Mouse (Mus musculus): ENCODE data around the gene Pip5k1c. TPM values are rescaled to one million over a fixed set of nuclear protein-coding genes. Genes with fewer than 3 reads are reported as not detected.

The Pip5k1c gene
- total RNA-seq, 1 experiment, result 27.3 TPM

DNA sequence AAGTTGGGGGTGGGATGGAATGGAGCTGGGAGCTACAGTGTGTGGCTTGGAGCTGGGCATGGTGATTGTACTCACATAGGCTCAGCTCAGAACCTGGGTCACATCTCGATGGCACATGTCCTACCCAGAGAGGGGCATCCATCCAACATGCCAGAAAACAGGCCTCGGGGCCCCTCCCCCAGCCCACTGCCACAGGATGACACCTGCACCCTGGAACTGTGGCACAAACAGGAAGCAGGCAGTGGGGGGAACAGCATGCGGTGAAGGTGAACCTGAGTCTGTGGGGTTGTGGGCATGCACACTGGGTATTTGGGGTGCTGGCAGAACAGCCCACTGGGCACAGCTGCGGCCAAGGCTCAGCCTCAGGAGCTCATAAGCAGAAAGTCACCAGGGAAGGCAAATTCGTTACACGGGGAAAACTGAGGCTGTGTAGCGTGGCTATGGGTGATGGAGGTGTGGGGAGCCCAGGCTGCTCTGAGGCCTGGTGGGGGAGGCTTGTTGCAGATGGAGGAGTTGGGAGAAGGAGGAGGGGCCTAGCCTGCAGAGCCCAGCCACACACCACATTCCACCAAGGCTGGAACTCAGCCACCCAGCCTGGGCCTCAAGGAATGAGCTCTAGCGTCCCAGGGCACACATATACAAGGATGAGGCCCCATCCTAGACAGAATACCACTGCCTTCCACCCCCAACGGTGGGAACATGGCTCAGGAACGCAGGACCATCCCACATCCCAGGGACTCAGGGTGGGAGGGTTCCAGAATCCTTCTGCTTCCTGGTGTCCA lies 36.6 kb downstream of the Pip5k1c start:
- H3K4me1 ChIP-seq (ENCODE audit: control insufficient read depth in 2 of 2, insufficient read depth in 2 of 2, low read length in 2 of 2, poor library complexity in 1 of 2), result peaks cover 5 to 27% of the 10 kb centered on the region in 2 experiments; a peak in 3 of 4 replicates
- no peak overlapping the region for H3K9ac ChIP-seq (ENCODE audit: insufficient read depth, low read depth, low read length, poor library complexity, severe bottlenecking)
- TF ChIP-seq ZC3H11A (IDR thresholded peaks at IDR 0.05; ENCODE audit: borderline replicate concordance, low read depth, low read length) (no peak), ZNF384 (IDR thresholded peaks at IDR 0.05; ENCODE audit: low read depth, low read length) (no peak), MAFK (IDR thresholded peaks at IDR 0.05; ENCODE audit: insufficient read depth, low read depth, low read length) (no peak), HCFC1 (IDR thresholded peaks at IDR 0.05; ENCODE audit: borderline replicate concordance, insufficient read depth, low read length) (no peak), CHD2 (IDR thresholded peaks at IDR 0.05; ENCODE audit: low read depth, low read length) (no peak)
- no peak for DNase-seq (ENCODE audit: low read depth, low spot score)
- no peak overlapping the region for H3K4me3 ChIP-seq (ENCODE audit: insufficient read depth in 1 of 2, low read depth in 1 of 2, low read length in 2 of 2, poor library complexity in 1 of 2, severe bottlenecking in 1 of 2)
- in situ Hi-C loops (cut with MboI; ENCODE audit: low sequenced_read_pairs in 2 of 2, unreplicated experiment in 2 of 2), result no loop called here
- H3K9me3 ChIP-seq (ENCODE audit: control insufficient read depth, insufficient read depth, low read depth, low read length), result no peaks in the 10 kb centered on the region
- H3K27ac ChIP-seq (ENCODE audit: insufficient read depth, low read depth, low read length, poor library complexity, severe bottlenecking), result no peak overlapping the region
- H3K36me3 ChIP-seq (ENCODE audit: control insufficient read depth, insufficient read depth, low read length, poor library complexity, severe bottlenecking), result peaks cover 29% of the 10 kb centered on the region

DNA sequence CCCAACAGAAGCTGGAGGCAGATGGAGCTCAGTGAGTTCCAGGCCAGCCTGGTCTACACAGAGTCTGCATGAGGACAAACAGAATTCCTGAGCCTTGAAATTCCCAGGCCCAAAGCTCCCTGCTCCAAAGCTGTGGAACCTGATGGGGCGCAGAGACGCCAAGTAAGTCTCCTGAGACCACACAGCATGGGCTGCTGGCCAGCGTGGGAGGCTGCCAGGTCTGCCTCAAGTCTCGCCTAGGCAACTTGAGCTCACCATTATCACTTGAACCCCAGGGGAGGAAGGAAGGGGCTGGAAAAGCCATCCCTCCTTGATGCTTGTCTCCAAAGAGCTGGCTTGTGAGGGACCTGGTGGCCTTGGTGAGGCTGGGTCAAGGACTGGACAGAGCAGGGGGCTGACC lies 37.2 kb downstream of the Pip5k1c start:
- no peak overlapping the region for H3K4me3 ChIP-seq (ENCODE audit: insufficient read depth in 1 of 2, low read depth in 1 of 2, low read length in 2 of 2, poor library complexity in 1 of 2, severe bottlenecking in 1 of 2)
- H3K9me3 ChIP-seq (ENCODE audit: control insufficient read depth, insufficient read depth, low read depth, low read length), result no peaks in the 10 kb centered on the region
- H3K9ac ChIP-seq (ENCODE audit: insufficient read depth, low read depth, low read length, poor library complexity, severe bottlenecking), result no peak overlapping the region
- in situ Hi-C loops (cut with MboI; ENCODE audit: low sequenced_read_pairs in 2 of 2, unreplicated experiment in 2 of 2), result no loop called here
- H3K27ac ChIP-seq (ENCODE audit: insufficient read depth, low read depth, low read length, poor library complexity, severe bottlenecking), result no peak overlapping the region
- TF ChIP-seq CHD2 (IDR thresholded peaks at IDR 0.05; ENCODE audit: low read depth, low read length), result no peak
- TF ChIP-seq ZNF384 (IDR thresholded peaks at IDR 0.05; ENCODE audit: low read depth, low read length), result no peak
- TF ChIP-seq MAFK (IDR thresholded peaks at IDR 0.05; ENCODE audit: insufficient read depth, low read depth, low read length), result no peak
- no peak for TF ChIP-seq ZC3H11A (IDR thresholded peaks at IDR 0.05; ENCODE audit: borderline replicate concordance, low read depth, low read length)
- peaks cover 23% of the 10 kb centered on the region for H3K36me3 ChIP-seq (ENCODE audit: control insufficient read depth, insufficient read depth, low read length, poor library complexity, severe bottlenecking)
- peaks cover 5 to 32% of the 10 kb centered on the region in 2 experiments; a peak in 3 of 4 replicates for H3K4me1 ChIP-seq (ENCODE audit: control insufficient read depth in 2 of 2, insufficient read depth in 2 of 2, low read length in 2 of 2, poor library complexity in 1 of 2)
- no peak for DNase-seq (ENCODE audit: low read depth, low spot score)

DNA sequence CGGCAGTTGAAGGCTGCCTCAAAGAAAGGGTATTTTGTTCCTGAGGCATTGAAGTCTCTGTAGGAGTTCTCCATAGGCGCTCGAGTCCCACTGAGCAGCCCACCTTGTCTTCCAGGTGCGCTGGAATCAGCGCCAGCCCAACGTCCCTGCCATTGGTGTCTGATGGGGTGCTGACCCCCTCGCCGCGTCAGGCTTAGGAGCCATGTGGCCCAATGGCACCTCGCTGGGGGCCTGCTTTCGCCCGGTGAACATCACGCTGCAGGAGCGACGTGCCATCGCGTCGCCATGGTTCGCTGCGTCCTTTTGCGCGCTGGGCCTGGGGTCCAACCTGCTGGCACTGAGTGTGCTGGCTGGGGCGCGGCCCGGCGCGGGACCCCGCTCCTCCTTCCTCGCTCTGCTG lies 39.5 kb downstream of the Pip5k1c start:
- in situ Hi-C loops (cut with MboI; ENCODE audit: low sequenced_read_pairs in 2 of 2, unreplicated experiment in 2 of 2), result no loop called here
- Histone ChIP-seq H3K9me3 (ENCODE audit: control insufficient read depth, insufficient read depth, low read depth, low read length) (no peaks in the 10 kb centered on the region), H3K27ac (ENCODE audit: insufficient read depth, low read depth, low read length, poor library complexity, severe bottlenecking) (no peak overlapping the region), H3K9ac (ENCODE audit: insufficient read depth, low read depth, low read length, poor library complexity, severe bottlenecking) (peak overlapping the region; percentile 45), H3K4me3 (ENCODE audit: insufficient read depth in 1 of 2, low read depth in 1 of 2, low read length in 2 of 2, poor library complexity in 1 of 2, severe bottlenecking in 1 of 2) (peak overlapping the region; percentile 48 to 63), H3K36me3 (ENCODE audit: control insufficient read depth, insufficient read depth, low read length, poor library complexity, severe bottlenecking) (0 out of 2 replicates have a peak, but pooled peaks cover under 1% of the 10 kb centered on the region), H3K4me1 (ENCODE audit: control insufficient read depth in 2 of 2, insufficient read depth in 2 of 2, low read length in 2 of 2, poor library complexity in 1 of 2) (peaks cover 5 to 35% of the 10 kb centered on the region in 2 experiments; a peak in 3 of 4 replicates)
- no peak for DNase-seq (ENCODE audit: low read depth, low spot score)
- TF ChIP-seq CHD2 (IDR thresholded peaks at IDR 0.05; ENCODE audit: low read depth, low read length) (no peak), ZC3H11A (IDR thresholded peaks at IDR 0.05; ENCODE audit: borderline replicate concordance, low read depth, low read length) (no peak), HCFC1 (IDR thresholded peaks at IDR 0.05; ENCODE audit: borderline replicate concordance, insufficient read depth, low read length) (no peak), ZNF384 (IDR thresholded peaks at IDR 0.05; ENCODE audit: low read depth, low read length) (no peak), MAFK (IDR thresholded peaks at IDR 0.05; ENCODE audit: insufficient read depth, low read depth, low read length) (no peak)

DNA sequence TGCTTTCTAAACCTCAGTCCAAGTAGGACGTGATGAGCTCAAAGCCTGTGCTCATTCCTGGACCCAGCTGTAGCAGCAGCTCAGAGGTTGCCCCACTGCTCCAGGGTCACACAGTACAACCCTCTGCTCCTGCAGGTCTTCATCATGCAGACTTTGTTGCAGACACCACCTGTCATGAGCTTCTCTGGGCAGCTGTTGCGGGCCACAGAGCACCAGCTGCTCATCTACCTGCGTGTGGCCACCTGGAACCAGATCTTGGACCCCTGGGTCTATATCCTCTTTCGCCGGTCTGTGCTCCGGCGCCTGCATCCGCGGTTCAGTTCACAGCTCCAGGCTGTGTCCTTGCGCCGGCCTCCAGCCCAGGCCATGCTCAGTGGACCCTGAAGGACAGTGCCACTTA lies 41.6 kb downstream of the Pip5k1c start:
- no peak for TF ChIP-seq ZC3H11A (IDR thresholded peaks at IDR 0.05; ENCODE audit: borderline replicate concordance, low read depth, low read length)
- TF ChIP-seq ZNF384 (IDR thresholded peaks at IDR 0.05; ENCODE audit: low read depth, low read length), result no peak
- TF ChIP-seq MAFK (IDR thresholded peaks at IDR 0.05; ENCODE audit: insufficient read depth, low read depth, low read length), result no peak
- no peak for TF ChIP-seq CHD2 (IDR thresholded peaks at IDR 0.05; ENCODE audit: low read depth, low read length)
- no peak for TF ChIP-seq HCFC1 (IDR thresholded peaks at IDR 0.05; ENCODE audit: borderline replicate concordance, insufficient read depth, low read length)
- in situ Hi-C loops (cut with MboI; ENCODE audit: low sequenced_read_pairs in 2 of 2, unreplicated experiment in 2 of 2), result no loop called here
- no peak overlapping the region for H3K4me3 ChIP-seq (ENCODE audit: insufficient read depth in 1 of 2, low read depth in 1 of 2, low read length in 2 of 2, poor library complexity in 1 of 2, severe bottlenecking in 1 of 2)
- H3K27ac ChIP-seq (ENCODE audit: insufficient read depth, low read depth, low read length, poor library complexity, severe bottlenecking), result no peak overlapping the region
- H3K9ac ChIP-seq (ENCODE audit: insufficient read depth, low read depth, low read length, poor library complexity, severe bottlenecking), result no peak overlapping the region
- no peaks in the 10 kb centered on the region for H3K9me3 ChIP-seq (ENCODE audit: control insufficient read depth, insufficient read depth, low read depth, low read length)
- peaks cover 0 to 27% of the 10 kb centered on the region in 2 experiments; a peak in 1 of 4 replicates for H3K4me1 ChIP-seq (ENCODE audit: control insufficient read depth in 2 of 2, insufficient read depth in 2 of 2, low read length in 2 of 2, poor library complexity in 1 of 2)
- no peak for DNase-seq (ENCODE audit: low read depth, low spot score)
- H3K36me3 ChIP-seq (ENCODE audit: control insufficient read depth, insufficient read depth, low read length, poor library complexity, severe bottlenecking), result no peaks in the 10 kb centered on the region
